Mouse (Mus musculus): ENCODE data around the gene Rab3gap1. TPM values are rescaled to one million over a fixed set of nuclear protein-coding genes. Genes with fewer than 3 reads are reported as not detected.

The Rab3gap1 gene
- polyA plus RNA-seq, 1 experiment from 2014 or later = 17.0 TPM

DNA sequence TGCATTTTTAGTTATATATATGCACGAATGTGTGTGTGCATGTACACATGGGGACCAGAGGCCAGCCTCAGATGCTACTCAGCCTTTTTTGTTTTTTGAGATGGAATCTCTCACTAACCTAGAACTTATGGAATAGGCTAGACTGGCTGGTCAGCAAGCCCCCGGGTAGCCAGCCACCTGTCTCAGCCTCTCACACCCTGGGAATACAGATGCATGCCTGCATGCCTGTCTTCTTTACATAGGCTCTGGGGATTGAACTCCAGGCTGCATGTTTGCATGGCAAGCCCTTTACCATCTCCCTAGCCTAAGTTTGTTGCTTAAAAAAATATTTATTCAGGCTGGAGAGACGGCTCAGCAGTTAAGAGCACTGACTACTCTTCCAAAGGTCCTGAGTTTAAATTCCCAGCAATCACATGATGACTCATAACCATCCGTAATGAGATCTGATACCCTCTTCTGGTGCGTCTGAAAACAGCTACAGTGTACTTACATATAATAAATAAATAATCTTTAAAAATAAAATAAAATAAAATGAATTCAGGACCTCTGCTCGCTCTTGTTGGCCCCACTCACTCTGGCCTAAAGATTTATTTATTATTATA lies 8.7 kb upstream of the Rab3gap1 start:
- Histone ChIP-seq H3K4me1 (no peaks in the 10 kb centered on the region), H3K36me3 (no peaks in the 10 kb centered on the region), H3K4me3 (no peak overlapping the region), H3K27me3 (ENCODE audit: low read depth, poor library complexity, severe bottlenecking) (no peaks in the 10 kb centered on the region), H3K9me3 (replicated peaks) (no peaks in the 10 kb centered on the region), H3K27ac (no peak overlapping the region)
- DNase-seq (ENCODE audit: low spot score) = no peak
- 81% methylated on average over 6 of the region's 6 CpGs for WGBS

DNA sequence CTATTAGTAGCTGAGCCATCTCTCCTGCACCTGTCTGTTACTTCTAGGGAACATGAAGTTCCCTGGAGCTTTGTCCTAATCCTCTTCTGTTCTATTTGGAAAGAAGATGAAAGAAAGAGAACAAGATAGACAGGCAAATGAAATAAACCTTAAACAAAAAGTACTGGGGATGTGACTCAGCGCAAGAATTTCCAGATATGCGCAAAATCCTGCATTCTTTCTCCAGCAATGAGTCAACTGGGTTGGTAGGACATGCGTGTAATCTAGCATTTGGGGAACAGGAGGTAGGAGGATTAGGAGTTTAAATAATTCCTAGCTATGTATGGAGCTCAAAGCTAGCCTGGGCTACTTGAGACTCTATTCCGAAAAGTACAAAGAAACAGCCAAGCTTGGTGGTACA lies 8.1 kb upstream of the Rab3gap1 start:
- Histone ChIP-seq H3K4me1 (no peaks in the 10 kb centered on the region), H3K9me3 (replicated peaks) (no peaks in the 10 kb centered on the region), H3K27me3 (ENCODE audit: low read depth, poor library complexity, severe bottlenecking) (no peaks in the 10 kb centered on the region), H3K4me3 (no peak overlapping the region), H3K36me3 (no peaks in the 10 kb centered on the region), H3K27ac (no peak overlapping the region)
- 92% methylated on average over 4 of the region's 4 CpGs for WGBS
- no peak for DNase-seq (ENCODE audit: low spot score)

DNA sequence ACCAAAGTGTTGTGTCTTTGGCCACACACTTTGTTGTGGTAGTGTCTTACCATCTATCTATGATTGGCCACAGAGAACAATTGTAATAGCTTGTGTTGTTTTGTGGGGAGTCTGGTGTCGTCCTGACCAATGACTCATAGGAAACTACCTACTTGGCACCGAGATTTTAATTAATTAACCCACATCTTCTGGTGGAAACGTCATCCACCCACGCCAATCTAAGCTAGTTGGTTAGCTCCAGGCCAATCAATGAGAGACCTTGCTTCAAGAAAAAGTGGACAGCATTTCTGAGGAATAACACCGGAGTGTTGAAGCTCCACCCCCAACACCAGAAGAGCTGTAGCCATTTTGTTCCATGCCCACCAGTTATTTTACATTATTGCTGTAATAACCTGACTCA lies 6.7 kb upstream of the Rab3gap1 start:
- H3K9me3 ChIP-seq (replicated peaks) = no peaks in the 10 kb centered on the region
- no peak for DNase-seq (ENCODE audit: low spot score)
- no peaks in the 10 kb centered on the region for H3K27me3 ChIP-seq (ENCODE audit: low read depth, poor library complexity, severe bottlenecking)
- H3K4me3 ChIP-seq = no peak overlapping the region
- H3K4me1 ChIP-seq = no peaks in the 10 kb centered on the region
- H3K27ac ChIP-seq = no peak overlapping the region
- WGBS = 94% methylated on average over 5 of the region's 5 CpGs
- H3K36me3 ChIP-seq = no peaks in the 10 kb centered on the region

DNA sequence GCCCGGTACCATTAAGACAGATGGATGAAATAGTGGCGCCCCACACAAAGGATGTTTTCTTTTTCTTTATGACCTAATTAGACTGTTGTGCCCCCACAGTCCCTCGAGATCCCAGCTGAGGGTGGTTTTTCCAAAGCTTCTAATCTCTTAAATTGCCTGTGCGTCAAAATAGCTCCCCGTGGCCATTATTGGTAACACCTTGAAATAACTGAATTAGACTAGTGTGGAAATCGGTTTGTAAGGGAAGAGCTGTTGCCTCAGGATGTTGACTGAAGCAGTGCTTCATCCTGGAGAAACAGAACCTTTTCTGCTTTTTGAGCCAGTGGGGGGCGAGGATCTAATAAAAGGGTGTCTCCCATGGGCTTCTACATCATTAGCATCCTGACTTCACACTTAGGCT lies 4.8 kb upstream of the Rab3gap1 start:
- H3K4me3 ChIP-seq = no peak overlapping the region
- no peak for DNase-seq (ENCODE audit: low spot score)
- 68% methylated on average over 7 of the region's 7 CpGs for WGBS
- no peak overlapping the region for H3K27ac ChIP-seq
- no peaks in the 10 kb centered on the region for H3K27me3 ChIP-seq (ENCODE audit: low read depth, poor library complexity, severe bottlenecking)
- no peaks in the 10 kb centered on the region for H3K36me3 ChIP-seq
- no peaks in the 10 kb centered on the region for H3K9me3 ChIP-seq (replicated peaks)
- H3K4me1 ChIP-seq = no peaks in the 10 kb centered on the region

DNA sequence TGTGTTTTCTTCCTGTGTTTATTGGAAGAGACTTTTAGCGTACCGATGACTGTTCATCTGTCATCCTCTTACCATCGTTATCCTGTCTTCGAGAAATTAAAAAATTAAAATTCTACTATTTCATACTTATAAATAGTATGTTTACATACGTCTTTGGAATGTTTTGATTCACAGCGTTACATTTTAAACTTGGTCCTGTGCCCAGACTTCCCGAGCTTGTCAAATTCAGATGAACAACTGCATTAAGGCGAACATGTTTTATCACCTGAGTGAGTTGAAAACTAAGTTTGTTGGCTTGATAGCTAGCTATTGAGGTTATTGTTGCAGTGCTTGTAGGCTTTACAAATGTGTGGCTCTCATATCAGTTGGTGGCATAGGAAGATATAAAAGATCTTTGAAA lies 703 bp downstream of the Rab3gap1 start:
- Histone ChIP-seq H3K27me3 (ENCODE audit: low read depth, poor library complexity, severe bottlenecking) (no peaks in the 10 kb centered on the region), H3K4me3 (peak overlapping the region; percentile 86), H3K36me3 (peaks cover 28% of the 10 kb centered on the region), H3K9me3 (replicated peaks) (no peaks in the 10 kb centered on the region), H3K27ac (peak overlapping the region; percentile 87), H3K4me1 (peaks cover 7% of the 10 kb centered on the region)
- WGBS = 47% methylated on average over 8 of the region's 8 CpGs
- no peak for DNase-seq (ENCODE audit: low spot score)

DNA sequence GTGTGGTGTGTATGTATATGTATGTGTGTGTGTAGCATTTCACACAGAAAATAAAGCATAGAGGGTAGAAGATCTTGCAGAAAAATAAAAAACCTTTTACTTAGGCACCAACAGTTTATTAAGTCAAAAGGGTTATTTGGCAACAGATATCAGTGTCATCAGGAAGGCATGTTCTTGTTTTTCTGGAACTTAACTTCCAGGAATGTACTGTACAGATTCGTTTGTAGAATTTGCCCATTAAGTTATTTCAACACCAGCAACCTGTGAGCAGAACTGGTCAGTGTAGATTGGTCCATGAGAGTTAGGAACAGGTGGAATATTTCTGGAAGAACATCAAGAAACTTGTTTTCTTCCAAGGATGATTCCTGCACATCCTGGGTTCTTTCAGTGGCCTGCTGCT lies 30.8 kb downstream of the Rab3gap1 start:
- Histone ChIP-seq H3K9me3 (replicated peaks) (no peaks in the 10 kb centered on the region), H3K4me3 (no peak overlapping the region), H3K27ac (no peak overlapping the region), H3K27me3 (ENCODE audit: low read depth, poor library complexity, severe bottlenecking) (no peaks in the 10 kb centered on the region), H3K36me3 (peaks cover 9% of the 10 kb centered on the region), H3K4me1 (no peaks in the 10 kb centered on the region)
- no peak for DNase-seq (ENCODE audit: low spot score)
- 77% methylated on average over 1 of the region's 1 CpGs for WGBS

DNA sequence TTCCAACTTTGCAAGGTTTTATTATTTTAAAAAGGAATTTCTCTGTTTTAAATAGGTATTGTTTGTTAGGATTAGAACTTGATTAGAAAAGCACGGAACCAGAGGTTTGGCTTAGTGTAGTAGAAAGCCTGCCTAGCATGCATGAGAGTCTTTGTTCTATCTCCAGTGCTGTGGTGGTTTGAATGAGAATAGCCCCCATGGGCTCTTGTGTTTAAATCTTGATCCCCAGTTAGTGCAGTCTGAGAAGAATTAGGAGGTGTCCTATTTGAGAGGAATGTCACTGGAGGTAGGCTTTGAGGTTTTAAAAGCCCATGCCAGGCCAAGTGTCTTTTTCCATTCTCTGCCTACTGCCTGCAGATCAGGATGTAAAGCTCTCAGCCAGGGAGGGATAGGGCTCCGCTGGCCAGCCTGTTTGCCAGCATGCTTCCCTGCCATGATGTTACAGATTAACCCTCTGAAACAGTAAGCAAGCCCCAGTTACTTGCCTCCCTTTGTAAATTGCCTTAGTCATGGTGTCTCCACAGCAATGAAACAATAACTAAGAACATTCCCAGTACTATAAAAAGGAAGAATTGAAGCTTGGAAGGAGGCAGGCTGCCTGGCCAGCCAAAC lies 36.3 kb downstream of the Rab3gap1 start:
- no peak for DNase-seq (ENCODE audit: low spot score)
- no peaks in the 10 kb centered on the region for H3K9me3 ChIP-seq (replicated peaks)
- no peaks in the 10 kb centered on the region for H3K4me1 ChIP-seq
- no peak overlapping the region for H3K27ac ChIP-seq
- H3K36me3 ChIP-seq = peaks cover 29% of the 10 kb centered on the region
- 83% methylated on average over 2 of the region's 2 CpGs for WGBS
- H3K4me3 ChIP-seq = no peak overlapping the region
- H3K27me3 ChIP-seq (ENCODE audit: low read depth, poor library complexity, severe bottlenecking) = no peaks in the 10 kb centered on the region

DNA sequence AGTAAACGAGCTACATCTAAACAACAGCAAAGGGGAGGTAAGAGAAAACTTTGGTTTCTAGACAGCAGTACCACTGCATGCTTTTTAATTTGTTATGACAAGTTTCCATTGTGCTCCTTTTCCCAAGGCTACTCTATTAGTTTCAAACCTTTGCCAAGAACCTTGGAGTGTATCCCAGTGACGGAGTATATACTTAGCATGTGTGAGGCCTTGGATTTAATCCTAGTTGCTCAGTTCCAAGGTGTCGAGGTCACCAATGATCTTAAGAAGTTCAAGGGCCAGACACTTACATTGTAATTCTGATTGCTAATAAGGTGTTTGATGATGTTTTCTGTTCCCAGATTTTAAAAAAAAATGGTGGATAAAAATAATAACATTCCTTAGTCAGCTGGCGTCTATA lies 44.5 kb downstream of the Rab3gap1 start:
- no peak overlapping the region for H3K27ac ChIP-seq
- no peak overlapping the region for H3K4me3 ChIP-seq
- no peak for DNase-seq (ENCODE audit: low spot score)
- peaks cover 24% of the 10 kb centered on the region for H3K36me3 ChIP-seq
- no peaks in the 10 kb centered on the region for H3K9me3 ChIP-seq (replicated peaks)
- no peaks in the 10 kb centered on the region for H3K4me1 ChIP-seq
- no peaks in the 10 kb centered on the region for H3K27me3 ChIP-seq (ENCODE audit: low read depth, poor library complexity, severe bottlenecking)
- 90% methylated on average over 4 of the region's 4 CpGs for WGBS

DNA sequence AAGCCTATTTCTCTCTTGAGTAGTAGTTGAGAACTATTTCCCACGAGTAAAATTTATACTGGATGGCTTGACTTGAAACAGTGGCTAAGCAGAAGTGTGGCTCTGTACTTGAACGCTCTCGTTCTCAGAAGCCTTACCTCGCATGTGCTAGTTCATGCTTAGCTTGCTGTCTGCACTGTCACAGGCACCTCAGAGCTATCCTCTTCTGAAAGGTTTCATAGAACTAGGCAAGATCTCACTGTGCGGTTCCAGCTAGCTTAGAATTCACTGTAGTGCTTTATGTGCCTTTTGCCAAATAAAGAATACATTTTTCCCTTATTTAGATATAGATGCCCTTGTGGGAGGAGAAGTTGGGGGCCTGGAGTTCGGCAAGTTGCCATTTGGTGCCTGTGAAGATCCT lies 46.7 kb downstream of the Rab3gap1 start:
- Histone ChIP-seq H3K9me3 (replicated peaks) (no peaks in the 10 kb centered on the region), H3K27me3 (ENCODE audit: low read depth, poor library complexity, severe bottlenecking) (no peaks in the 10 kb centered on the region), H3K36me3 (peaks cover 39% of the 10 kb centered on the region), H3K4me3 (no peak overlapping the region), H3K4me1 (no peaks in the 10 kb centered on the region), H3K27ac (no peak overlapping the region)
- no peak for DNase-seq (ENCODE audit: low spot score)
- 92% methylated on average over 6 of the region's 6 CpGs for WGBS

DNA sequence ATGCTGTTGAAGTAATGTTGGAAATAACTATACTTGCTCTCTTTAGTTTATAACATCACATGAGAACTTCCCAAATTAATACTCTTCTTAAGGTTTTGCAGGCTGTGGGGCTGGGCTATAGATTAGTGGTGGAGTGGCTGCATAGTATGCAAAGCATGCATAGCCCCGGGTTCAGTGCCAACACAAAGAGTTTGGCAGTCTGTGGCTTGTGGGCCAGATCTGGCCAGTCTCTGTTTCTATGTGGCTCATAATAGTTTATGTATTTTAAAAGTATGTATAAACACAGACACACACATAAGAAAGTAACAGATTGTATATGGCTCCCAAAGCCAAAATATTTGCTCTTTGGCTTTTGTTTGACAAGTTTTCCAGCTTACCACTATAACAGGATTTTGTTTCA lies 47.2 kb downstream of the Rab3gap1 start:
- WGBS = 84% methylated on average over 1 of the region's 1 CpGs
- Histone ChIP-seq H3K36me3 (peaks cover 41% of the 10 kb centered on the region), H3K4me1 (no peaks in the 10 kb centered on the region), H3K27me3 (ENCODE audit: low read depth, poor library complexity, severe bottlenecking) (no peaks in the 10 kb centered on the region), H3K27ac (no peak overlapping the region), H3K4me3 (no peak overlapping the region), H3K9me3 (replicated peaks) (no peaks in the 10 kb centered on the region)
- no peak for DNase-seq (ENCODE audit: low spot score)

DNA sequence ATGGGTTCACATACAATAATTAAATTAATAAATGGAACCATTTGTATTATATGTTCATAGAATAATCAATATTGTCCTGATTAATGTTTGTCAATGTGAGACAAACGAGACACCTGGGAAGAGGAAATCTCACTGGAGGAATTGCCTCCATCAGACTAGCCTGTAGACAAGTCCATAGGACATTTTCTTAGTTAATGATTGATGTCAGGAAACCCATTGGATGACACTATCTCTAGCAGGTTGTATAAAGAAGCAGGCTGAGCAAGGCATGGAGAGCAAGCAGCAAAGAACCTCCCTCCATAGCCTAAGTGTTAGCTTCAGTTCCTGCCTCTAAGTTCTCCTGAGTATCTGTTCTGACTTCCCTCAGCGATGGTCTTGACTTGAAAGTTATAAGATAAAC lies 64.8 kb downstream of the Rab3gap1 start:
- Histone ChIP-seq H3K36me3 (peaks cover 77% of the 10 kb centered on the region), H3K4me3 (no peak overlapping the region), H3K27me3 (ENCODE audit: low read depth, poor library complexity, severe bottlenecking) (no peaks in the 10 kb centered on the region), H3K4me1 (no peaks in the 10 kb centered on the region), H3K27ac (no peak overlapping the region), H3K9me3 (replicated peaks) (no peaks in the 10 kb centered on the region)
- WGBS = 90% methylated on average over 2 of the region's 2 CpGs
- DNase-seq (ENCODE audit: low spot score) = no peak

DNA sequence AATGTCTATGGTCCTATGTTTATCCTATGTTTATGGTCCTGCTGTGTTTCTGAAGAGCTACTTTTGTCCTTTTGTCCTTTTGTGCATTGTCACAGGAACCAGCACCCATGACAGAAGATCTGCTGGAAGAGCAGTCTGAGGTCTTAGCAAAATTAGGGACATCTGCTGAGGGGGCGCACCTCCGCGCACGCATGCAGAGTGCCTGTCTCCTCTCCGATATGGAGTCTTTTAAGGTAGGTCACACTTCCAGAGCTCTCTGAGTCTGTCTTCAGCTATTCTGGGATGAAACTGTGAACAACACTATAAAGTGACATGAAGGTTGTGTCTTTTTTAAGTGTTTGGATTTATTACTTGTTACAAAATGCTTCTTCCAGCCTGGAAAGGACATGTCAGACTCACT lies 65.7 kb downstream of the Rab3gap1 start:
- no peak overlapping the region for H3K4me3 ChIP-seq
- H3K27ac ChIP-seq = no peak overlapping the region
- H3K27me3 ChIP-seq (ENCODE audit: low read depth, poor library complexity, severe bottlenecking) = no peaks in the 10 kb centered on the region
- no peak for DNase-seq (ENCODE audit: low spot score)
- peaks cover 79% of the 10 kb centered on the region for H3K36me3 ChIP-seq
- no peaks in the 10 kb centered on the region for H3K4me1 ChIP-seq
- no peaks in the 10 kb centered on the region for H3K9me3 ChIP-seq (replicated peaks)
- 95% methylated on average over 5 of the region's 5 CpGs for WGBS

DNA sequence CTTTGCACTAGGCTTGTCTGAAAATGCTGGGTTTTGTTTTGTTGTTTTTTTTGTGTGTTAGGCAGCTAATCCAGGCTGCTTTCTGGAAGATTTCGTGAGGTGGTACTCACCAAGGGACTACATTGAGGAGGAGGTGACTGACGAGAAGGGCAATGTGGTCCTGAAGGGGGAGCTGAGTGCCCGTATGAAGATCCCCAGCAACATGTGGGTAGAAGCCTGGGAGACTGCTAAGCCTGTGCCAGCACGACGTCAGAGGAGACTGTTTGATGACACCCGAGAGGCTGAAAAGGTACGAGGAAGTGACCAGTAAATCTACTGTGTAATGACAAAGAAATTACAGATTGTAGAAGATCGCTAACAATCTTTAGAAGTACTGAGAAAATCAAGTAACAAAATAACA lies 68.7 kb downstream of the Rab3gap1 start:
- no peak for DNase-seq (ENCODE audit: low spot score)
- peaks cover 86% of the 10 kb centered on the region for H3K36me3 ChIP-seq
- no peaks in the 10 kb centered on the region for H3K9me3 ChIP-seq (replicated peaks)
- no peaks in the 10 kb centered on the region for H3K27me3 ChIP-seq (ENCODE audit: low read depth, poor library complexity, severe bottlenecking)
- no peak overlapping the region for H3K27ac ChIP-seq
- H3K4me1 ChIP-seq = no peaks in the 10 kb centered on the region
- H3K4me3 ChIP-seq = no peak overlapping the region
- WGBS = 81% methylated on average over 8 of the region's 8 CpGs

DNA sequence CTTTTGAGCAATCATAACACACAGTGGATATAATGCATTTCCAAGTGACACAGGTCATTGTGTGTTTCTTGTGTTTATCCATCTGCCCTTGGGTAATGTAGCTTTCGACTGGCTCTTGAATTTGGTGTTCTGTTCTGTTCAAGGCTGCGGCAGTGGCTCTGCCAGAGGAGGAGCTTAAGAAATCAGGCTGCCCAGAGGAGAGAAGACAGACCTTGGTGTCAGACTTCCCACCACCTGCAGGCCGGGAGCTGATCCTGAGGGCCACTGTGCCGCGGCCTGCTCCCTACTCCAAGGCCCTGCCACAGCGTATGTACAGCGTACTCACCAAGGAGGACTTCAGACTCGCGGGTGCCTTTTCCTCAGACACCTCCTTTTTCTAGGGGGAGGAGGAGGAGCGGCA lies 73.7 kb downstream of the Rab3gap1 start:
- 95% methylated on average over 10 of the region's 10 CpGs for WGBS
- peaks cover 77% of the 10 kb centered on the region for H3K36me3 ChIP-seq
- no peak for DNase-seq (ENCODE audit: low spot score)
- no peaks in the 10 kb centered on the region for H3K9me3 ChIP-seq (replicated peaks)
- H3K27ac ChIP-seq = no peak overlapping the region
- no peaks in the 10 kb centered on the region for H3K4me1 ChIP-seq
- H3K27me3 ChIP-seq (ENCODE audit: low read depth, poor library complexity, severe bottlenecking) = no peaks in the 10 kb centered on the region
- H3K4me3 ChIP-seq = no peak overlapping the region
